Mouse (Mus musculus) spleen, embryonic (tissue): ENCODE data around the gene Cmtm5.

Source experiments
- CTCF ChIA-PET: fragments of 350-600 bp; sonication (Branson Sonifier 250); formaldehyde crosslinking; loops from one replicate; lab custom pipeline; 2022; lab: Charles Lee

Gene Cmtm5

GRCm38 (mm10) chr14:54935904-54936830 lies at the start of gene Cmtm5:
TSS of gene Cmtm5 (plus strand) at chr14:54936261.
- CTCF ChIA-PET = no interaction called here

DNA sequence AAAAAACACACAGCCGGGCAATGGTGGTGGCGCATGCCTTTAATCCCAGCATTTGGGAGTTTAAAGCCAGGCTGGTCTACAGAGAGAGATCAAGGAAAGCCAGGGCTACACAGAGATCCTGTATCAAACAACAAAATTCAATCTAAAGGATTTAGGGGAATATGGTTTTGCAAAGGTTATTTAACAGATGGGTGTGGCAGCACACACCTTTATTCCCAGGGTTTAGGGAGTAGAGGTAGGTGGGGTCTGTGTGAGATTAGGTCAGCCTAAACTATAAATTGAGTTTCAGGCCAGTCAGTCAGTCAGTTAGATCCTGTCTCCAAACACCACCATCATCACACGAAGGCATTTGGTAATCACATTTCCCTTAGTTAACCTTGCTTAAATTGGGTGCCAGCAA lies 43.9 kb upstream of the Cmtm5 start, which contains the start of gene Pabpn1:
Pabpn1 (plus strand) TSS at position 301 of the 400 bp plus-strand sequence.
- CTCF ChIA-PET = interaction anchor here (0.7 kb wide), 1 partner anchor 12 kb away, joined by 6 read pairs; no protein-coding TSS in a partner anchor

- CTCF ChIA-PET = no interaction called here
These were observed 42.3 kb upstream of the Cmtm5 start for GRCm38 (mm10) chr14:54893651-54894181.

DNA sequence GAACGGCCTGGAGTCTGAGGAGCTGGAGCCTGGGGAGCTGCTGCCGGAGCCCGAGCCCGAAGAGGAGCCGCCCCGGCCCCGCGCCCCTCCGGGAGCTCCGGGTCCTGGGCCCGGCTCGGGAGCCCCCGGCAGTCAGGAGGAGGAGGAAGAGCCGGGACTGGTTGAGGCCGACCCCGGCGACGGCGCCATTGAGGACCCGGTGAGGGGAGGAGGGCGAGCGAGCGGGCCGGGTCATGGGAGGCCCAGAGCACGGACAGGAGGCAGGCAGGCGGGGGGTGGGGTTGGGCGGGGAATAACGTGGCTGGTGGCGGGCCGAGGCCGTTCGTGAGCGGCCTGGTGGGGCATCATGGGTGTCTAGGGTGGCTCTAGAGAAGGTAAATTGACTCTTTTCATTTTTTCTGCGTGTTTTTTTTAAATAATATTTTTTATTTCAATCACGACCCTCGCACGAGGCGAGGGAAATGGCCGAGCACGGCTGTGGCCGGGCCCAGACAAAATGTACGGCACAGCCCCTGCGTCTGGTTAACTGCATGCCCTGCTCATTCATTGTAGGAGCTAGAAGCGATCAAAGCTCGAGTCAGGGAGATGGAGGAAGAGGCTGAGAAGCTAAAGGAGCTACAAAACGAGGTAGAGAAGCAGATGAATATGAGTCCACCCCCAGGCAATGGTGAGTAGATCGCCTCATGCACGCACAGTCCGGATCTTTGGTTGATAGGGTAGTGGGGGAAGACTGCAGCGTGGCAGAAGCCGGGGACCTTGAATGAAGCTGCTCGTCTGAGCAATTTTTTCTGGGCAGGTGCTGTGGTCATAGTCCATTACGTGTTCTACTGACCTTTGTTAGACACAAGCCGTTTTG lies 41.5 kb upstream of the Cmtm5 start:
- CTCF ChIA-PET = no interaction called here

GRCm38 (mm10) chr14:54897445-54897844 lies 38.6 kb upstream of the Cmtm5 start:
- CTCF ChIA-PET = no interaction called here

GRCm38 (mm10) chr14:54900383-54900782 lies 35.7 kb upstream of the Cmtm5 start:
- CTCF ChIA-PET = interaction anchor here (0.6 kb wide), 1 partner anchor 48 kb away, joined by 5 read pairs; no protein-coding TSS in a partner anchor

- CTCF ChIA-PET = interaction anchor here (0.5 kb wide), 1 partner anchor 91 kb away, joined by 3 read pairs; no protein-coding TSS in a partner anchor
These were observed 32.4 kb upstream of the Cmtm5 start for GRCm38 (mm10) chr14:54903641-54904040.

DNA sequence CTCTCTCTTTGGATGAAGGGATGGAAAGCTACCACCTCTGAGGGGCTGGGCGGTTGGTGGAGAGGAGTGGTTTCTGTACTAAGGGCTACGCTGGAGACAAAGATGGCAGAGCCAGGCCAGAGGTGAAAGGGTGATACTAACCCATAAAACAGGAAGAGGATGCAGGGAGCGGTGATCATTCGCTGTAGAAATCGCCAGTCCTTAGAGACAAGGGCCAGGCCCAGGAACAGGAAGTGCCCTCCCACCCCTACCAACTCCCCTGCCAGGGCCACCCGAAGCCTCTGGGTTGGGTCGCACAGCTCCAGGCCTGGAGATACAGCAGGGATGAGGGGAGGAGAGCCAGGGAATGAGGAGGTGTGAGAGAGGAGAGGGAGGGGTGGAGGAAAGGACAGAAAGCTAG lies 27.4 kb upstream of the Cmtm5 start:
- CTCF ChIA-PET = no interaction called here

DNA sequence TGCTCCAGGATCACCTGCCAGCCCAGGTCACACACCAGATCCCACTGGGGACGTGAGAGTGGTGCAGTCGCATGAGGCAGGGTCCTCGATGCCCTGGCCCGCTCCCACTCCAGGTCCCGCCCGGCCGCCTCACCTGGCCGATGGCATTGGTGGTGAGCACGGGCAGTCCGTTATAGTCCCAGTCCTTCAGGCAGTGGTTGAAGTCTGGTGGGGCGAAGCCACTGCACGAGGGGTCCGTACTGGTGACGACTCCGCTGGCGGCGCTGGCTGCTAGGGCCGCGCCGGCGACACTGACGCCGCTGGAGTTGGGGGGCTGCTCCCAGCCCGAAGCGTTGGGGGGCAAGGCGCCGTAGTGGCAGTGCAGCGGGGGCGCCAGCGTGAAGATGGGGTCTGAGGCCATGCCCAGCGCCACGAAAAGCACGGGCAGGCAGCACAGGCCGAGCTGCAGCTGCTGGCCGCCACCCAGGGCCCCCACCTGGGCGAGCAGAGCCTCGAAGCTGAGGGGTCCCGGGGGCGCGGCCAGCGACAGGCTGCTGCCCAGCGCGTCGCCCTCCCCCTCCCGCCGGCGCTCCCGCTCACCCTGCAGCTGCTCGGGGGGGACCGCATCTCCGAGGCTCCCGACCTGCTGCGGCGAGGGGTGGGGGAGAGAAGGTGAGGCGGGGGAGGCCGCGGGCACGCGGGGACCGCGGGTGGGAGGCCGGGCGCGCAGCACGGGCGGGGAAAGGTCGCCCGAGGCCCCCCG lies 23.8 kb upstream of the Cmtm5 start:
- CTCF ChIA-PET = no interaction called here

GRCm38 (mm10) chr14:54912886-54913285 lies 23.2 kb upstream of the Cmtm5 start, which contains the start of gene Slc22a17:
TSS of gene Slc22a17 (minus strand) at chr14:54913132.
- CTCF ChIA-PET = no interaction called here

GRCm38 (mm10) chr14:54913343-54913742 lies 22.7 kb upstream of the Cmtm5 start:
- CTCF ChIA-PET = no interaction called here

DNA sequence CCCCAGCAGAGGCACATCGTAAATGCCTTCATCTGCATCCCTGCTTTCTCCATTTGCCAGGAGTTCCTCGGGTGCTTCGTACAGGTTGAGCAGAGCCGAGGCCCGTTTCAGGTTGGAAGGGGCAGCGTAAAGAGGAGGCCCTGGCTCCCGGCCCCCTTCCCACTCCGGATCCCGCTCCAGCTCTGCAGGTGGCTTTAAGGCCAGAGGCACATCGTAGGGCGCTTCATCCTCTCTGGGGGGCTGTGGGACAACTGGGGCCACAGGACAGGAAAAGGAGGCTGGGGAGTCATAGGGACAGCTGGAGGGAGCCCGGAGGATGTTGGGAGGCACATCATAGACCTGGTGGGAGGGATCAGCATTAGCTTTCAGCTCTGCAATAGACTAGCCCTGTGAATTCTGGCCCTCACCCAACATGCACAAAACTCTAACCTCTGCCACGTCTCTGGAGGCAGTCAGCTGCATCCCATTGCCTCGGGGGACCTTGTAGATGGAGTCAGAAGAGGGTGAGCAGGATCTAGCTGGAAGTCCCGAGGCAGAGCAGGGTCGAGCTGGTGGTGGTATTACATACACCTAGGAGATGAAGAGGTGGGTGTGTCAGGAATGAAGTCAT lies 15.9 kb upstream of the Cmtm5 start:
- CTCF ChIA-PET = no interaction called here

DNA sequence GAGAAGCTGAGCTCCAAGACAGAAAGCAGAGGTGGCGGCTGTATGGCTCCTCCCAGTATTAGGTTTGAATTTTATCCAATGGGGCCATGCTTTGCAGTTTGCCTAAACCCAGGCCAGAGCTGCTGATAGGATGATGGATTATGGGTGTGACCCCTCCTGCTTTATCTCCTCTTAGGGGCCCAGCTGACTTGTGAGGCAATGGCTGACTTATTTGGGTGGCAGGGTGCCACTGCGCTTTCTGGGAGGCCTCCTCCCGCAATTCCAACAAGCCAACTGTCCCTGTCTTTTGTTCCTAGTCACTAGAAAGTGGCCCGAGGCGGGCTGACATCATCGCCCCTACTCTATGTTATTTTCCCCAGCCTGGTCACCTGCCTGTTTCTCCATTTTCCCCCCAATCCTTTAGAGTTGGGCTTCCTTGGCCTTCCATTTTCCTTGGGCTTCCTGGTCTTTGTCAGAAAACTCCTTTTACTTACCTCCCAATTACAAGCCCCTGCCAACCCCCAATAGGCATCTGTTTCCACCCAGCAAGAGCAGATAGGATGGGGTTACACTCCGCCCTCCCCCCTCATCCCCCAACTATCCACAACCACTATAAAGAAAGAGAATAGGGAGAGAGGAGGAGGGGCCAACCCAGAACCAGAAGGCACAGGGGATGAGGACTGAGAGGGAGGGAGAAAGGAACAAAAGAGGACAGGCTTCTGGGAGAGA lies 11.3 kb upstream of the Cmtm5 start:
- CTCF ChIA-PET = no interaction called here

GRCm38 (mm10) chr14:54925349-54926342 lies 10.4 kb upstream of the Cmtm5 start, which contains the start of gene Efs:
TSS of gene Efs (minus strand) at chr14:54926126.
- CTCF ChIA-PET = no interaction called here

DNA sequence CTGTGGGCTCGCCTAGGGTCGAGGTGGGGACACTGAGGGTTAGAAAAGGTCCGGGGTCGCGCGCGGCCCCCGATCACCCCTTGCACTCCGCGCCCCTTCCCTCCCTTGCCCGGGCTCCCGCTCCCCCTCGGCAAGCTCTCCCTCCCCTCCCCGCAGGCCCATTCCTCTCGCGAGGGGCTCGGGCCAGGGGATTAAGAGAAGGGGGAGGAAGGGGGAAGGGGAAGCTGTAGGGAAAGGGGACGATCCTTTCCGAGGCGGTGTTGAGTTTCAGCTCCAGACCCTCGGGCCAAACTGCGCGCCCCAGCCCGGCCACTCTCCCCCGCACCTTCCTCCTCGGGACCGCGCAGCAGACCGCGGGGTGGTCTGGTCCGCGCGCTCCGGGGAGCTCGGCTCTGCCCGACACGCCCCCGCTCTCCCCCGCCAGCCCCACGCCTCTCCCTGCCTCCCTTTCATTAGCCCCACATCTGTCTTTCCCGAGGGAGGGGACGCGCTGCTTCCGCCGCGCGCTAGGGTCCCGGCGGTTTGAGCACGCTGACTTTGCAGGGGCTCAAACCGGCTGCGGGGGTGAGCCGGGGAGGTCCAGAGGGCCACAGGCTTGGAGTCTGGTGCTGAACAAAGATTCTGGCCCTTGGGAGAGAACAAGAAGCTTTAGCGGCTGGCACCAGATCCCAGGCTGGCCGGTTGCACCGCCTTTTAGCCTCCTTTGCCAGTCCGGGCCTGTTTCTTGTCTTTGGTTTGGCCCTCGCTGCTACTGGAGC lies 9.5 kb upstream of the Cmtm5 start:
- CTCF ChIA-PET = no interaction called here

DNA sequence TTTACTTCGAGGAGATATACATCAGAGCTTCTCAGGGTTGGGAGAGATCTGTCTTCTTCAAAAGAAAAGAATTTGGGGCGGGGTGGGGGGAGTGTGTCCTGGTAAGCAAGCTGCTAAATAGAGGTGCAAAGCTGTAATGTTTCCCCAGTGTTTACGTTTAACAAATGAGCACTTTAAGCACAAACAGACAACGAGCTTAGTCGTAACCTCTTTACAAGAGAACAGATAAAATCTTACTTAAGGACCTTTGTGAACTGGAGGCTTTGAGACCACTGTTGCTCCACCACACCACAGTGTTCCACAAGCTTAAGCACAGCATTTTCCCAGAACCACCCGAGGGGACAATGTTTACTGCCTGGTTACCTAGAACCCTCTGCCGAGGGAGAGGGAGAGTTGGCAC lies 8.8 kb upstream of the Cmtm5 start:
- CTCF ChIA-PET = no interaction called here

GRCm38 (mm10) chr14:54929801-54930200 lies 6.3 kb upstream of the Cmtm5 start:
- CTCF ChIA-PET = interaction anchor here (0.8 kb wide), 1 partner anchor 20 kb away, joined by 7 read pairs; no protein-coding TSS in a partner anchor

- CTCF ChIA-PET = interaction anchor here (0.8 kb wide), 1 partner anchor 20 kb away, joined by 7 read pairs; no protein-coding TSS in a partner anchor
These were observed 5.6 kb upstream of the Cmtm5 start for GRCm38 (mm10) chr14:54930431-54930830.
